Mouse (Mus musculus) hindbrain, embryonic 16.5 days (tissue): Measurements from ENCODE around the gene Rpl38. TPM values are rescaled to one million over a fixed set of nuclear protein-coding genes. Genes with fewer than 3 reads are reported as not detected.
"Not testable (repeated sequence)": the region's sequence is repeated elsewhere in the genome, so short reads cannot be mapped to it uniquely, and the experiment has no call there.

Source experiments
- ATAC-seq: fragments of 200-750 bp; cut with Nextera tagmentation; 2 replicates; pipeline ENCODE4 v1.8.0; 2017; ENCODE audit warnings: moderate TSS enrichment, moderate library complexity
- H3K27ac ChIP-seq: fragments of 300-500 bp; sonication (generic); 2 replicates; pipeline ENCODE4 v1.5.1; 2014; ENCODE audit warnings: low read depth, mild to moderate bottlenecking, control low read depth, low read length, moderate library complexity
- H3K27me3 ChIP-seq: fragments of 300-500 bp; sonication (generic); replicated peaks from 2 replicates; pipeline ENCODE4 v1.6.1; 2014; ENCODE audit warnings: low read length; ENCODE audit not compliant: control insufficient read depth, insufficient read depth
- H3K36me3 ChIP-seq: fragments of 300-500 bp; sonication (generic); 2 replicates; pipeline ENCODE4 v1.6.1; 2014; ENCODE audit warnings: mild to moderate bottlenecking, low read length, moderate library complexity, mixed read lengths; ENCODE audit not compliant: control insufficient read depth, insufficient read depth
- H3K4me1 ChIP-seq: fragments of 300-500 bp; sonication (generic); 2 replicates; pipeline ENCODE4 v1.6.1; 2014; ENCODE audit warnings: low read depth, low read length; ENCODE audit not compliant: control insufficient read depth, insufficient read depth
- H3K4me2 ChIP-seq: fragments of 300-500 bp; sonication (generic); 2 replicates; pipeline ENCODE4 v1.6.1; 2014; ENCODE audit warnings: mild to moderate bottlenecking, low read length, control low read depth, moderate library complexity
- H3K4me3 ChIP-seq: fragments of 300-500 bp; sonication (generic); 2 replicates; pipeline ENCODE4 v1.5.1; 2014; ENCODE audit warnings: mild to moderate bottlenecking, low read length, control low read depth, moderate library complexity
- H3K9ac ChIP-seq: fragments of 300-500 bp; sonication (generic); 2 replicates; pipeline ENCODE4 v1.6.1; 2014; ENCODE audit warnings: low read depth, mild to moderate bottlenecking, control low read depth, low read length, moderate library complexity
- H3K9me3 ChIP-seq: fragments of 300-500 bp; sonication (generic); 2 replicates; pipeline ENCODE4 v1.6.1; 2014; ENCODE audit warnings: mild to moderate bottlenecking, low read length, moderate library complexity; ENCODE audit not compliant: control insufficient read depth
- whole genome bisulfite sequencing: fragments of 180-500 bp; shearing (Covaris S2); extraction: QIAGEN DNeasy Blood & Tissue Kit; methylation state at CpG from one replicate; pipeline ENCODE4 v1.1.7; 2014; 5-methylcytosine and 5-hydroxymethylcytosine counted together
- polyA plus RNA-seq: library from polyadenylated mRNA; unstranded; fragments of >200 nt; fragmentation: Nextera tagmentation; extraction: Ambion mirVana; gene quantifications from 2 replicates; pipeline ENCODE4 v1.2.1, GENCODE M21; 2015

Gene Rpl38
- polyA plus RNA-seq, 1 experiment from 2014 or later = 578 TPM

GRCm38 (mm10) chr11:114665463-114665862 lies 2.9 kb upstream of the Rpl38 start:
- Histone ChIP-seq H3K27me3 (0 out of 2 replicates have a peak, but pooled peaks cover 2% of the 10 kb centered on the region), H3K36me3 (no peaks in the 10 kb centered on the region)

GRCm38 (mm10) chr11:114666786-114667185 lies 1.5 kb upstream of the Rpl38 start:
- Histone ChIP-seq H3K4me3 (no peak overlapping the region), H3K9me3 (no peaks in the 10 kb centered on the region), H3K27me3 (0 out of 2 replicates have a peak, but pooled peaks cover 2% of the 10 kb centered on the region), H3K4me1 (peaks cover 20% of the 10 kb centered on the region), H3K36me3 (peaks cover 11% of the 10 kb centered on the region), H3K9ac (no peak overlapping the region), H3K4me2 (no peak overlapping the region), H3K27ac (no peak overlapping the region)
- WGBS = 13% methylated on average over 13 of the region's 13 CpGs
- no peak for ATAC-seq

More at GRCm38 (mm10) chr11:114665463-114665862, 2.9 kb upstream of the Rpl38 start:
- Histone ChIP-seq H3K9ac (no peak overlapping the region), H3K27ac (no peak overlapping the region), H3K4me1 (peaks cover 13% of the 10 kb centered on the region), H3K9me3 (no peaks in the 10 kb centered on the region), H3K4me3 (no peak overlapping the region), H3K4me2 (no peak overlapping the region)
- no peak for ATAC-seq
- WGBS = 85% methylated on average over 2 of the region's 2 CpGs

GRCm38 (mm10) chr11:114667236-114667931 lies 940 bp upstream of the Rpl38 start:
- Histone ChIP-seq H3K27me3 (0 out of 2 replicates have a peak, but pooled peaks cover 2% of the 10 kb centered on the region), H3K4me2 (no peak overlapping the region), H3K4me1 (peaks cover 20% of the 10 kb centered on the region), H3K9ac (no peak overlapping the region), H3K4me3 (no peak overlapping the region), H3K27ac (no peak overlapping the region), H3K9me3 (no peaks in the 10 kb centered on the region), H3K36me3 (peaks cover 17% of the 10 kb centered on the region)
- no peak for ATAC-seq
- WGBS = 53% methylated on average over 17 of the region's 18 CpGs

- WGBS = 24% methylated on average over 11 of the region's 11 CpGs
- H3K9ac ChIP-seq, H3K4me3 ChIP-seq, H3K4me2 ChIP-seq, H3K9me3 ChIP-seq, ATAC-seq, H3K27ac ChIP-seq, H3K27me3 ChIP-seq: not testable (repeated sequence)
- Histone ChIP-seq H3K36me3 (peaks cover 20% of the 10 kb centered on the region), H3K4me1 (peaks cover 20% of the 10 kb centered on the region)
Measured at GRCm38 (mm10) chr11:114667932-114668285, 415 bp upstream of the Rpl38 start.

- Histone ChIP-seq H3K9me3 (no peaks in the 10 kb centered on the region), H3K4me2 (peak overlapping the region; percentile 97), H3K27ac (peak overlapping the region; percentile 91), H3K27me3 (0 out of 2 replicates have a peak, but pooled peaks cover 2% of the 10 kb centered on the region), H3K4me1 (peaks cover 20% of the 10 kb centered on the region), H3K4me3 (peak overlapping the region; percentile 93), H3K9ac (peak overlapping the region; percentile 91), H3K36me3 (peaks cover 25% of the 10 kb centered on the region)
- WGBS = under 1% methylated on average over 60 of the region's 60 CpGs
- ATAC-seq = peak; percentile 79
Measured at GRCm38 (mm10) chr11:114668741-114669623, 658 bp downstream of the Rpl38 start.

- peak overlapping the region; percentile 91 for H3K9ac ChIP-seq
- peaks cover 20% of the 10 kb centered on the region for H3K4me1 ChIP-seq
- H3K27ac ChIP-seq = peak overlapping the region; percentile 91
- 22% methylated on average over 12 of the region's 12 CpGs for WGBS
- H3K4me3 ChIP-seq = peak overlapping the region; percentile 93
- 0 out of 2 replicates have a peak, but pooled peaks cover 2% of the 10 kb centered on the region for H3K27me3 ChIP-seq
- peak overlapping the region; percentile 97 for H3K4me2 ChIP-seq
- no peak for ATAC-seq
- peaks cover 25% of the 10 kb centered on the region for H3K36me3 ChIP-seq
- H3K9me3 ChIP-seq = no peaks in the 10 kb centered on the region
Measured at GRCm38 (mm10) chr11:114669651-114670168, 1.4 kb downstream of the Rpl38 start.

- H3K4me1 ChIP-seq = peaks cover 32% of the 10 kb centered on the region
- H3K9me3 ChIP-seq = no peaks in the 10 kb centered on the region
- H3K9ac ChIP-seq = no peak overlapping the region
- WGBS = 93% methylated on average over 5 of the region's 5 CpGs
- H3K27me3 ChIP-seq = peaks cover 5% of the 10 kb centered on the region
- no peak for ATAC-seq
- H3K4me3 ChIP-seq = no peak overlapping the region
- peaks cover 25% of the 10 kb centered on the region for H3K36me3 ChIP-seq
- no peak overlapping the region for H3K27ac ChIP-seq
- H3K4me2 ChIP-seq = no peak overlapping the region
Measured at GRCm38 (mm10) chr11:114671147-114671546, 2.8 kb downstream of the Rpl38 start.

GRCm38 (mm10) chr11:114672794-114673718 lies 4.7 kb downstream of the Rpl38 start:
- no peak overlapping the region for H3K4me3 ChIP-seq
- H3K9me3 ChIP-seq = no peaks in the 10 kb centered on the region
- WGBS = 58% methylated on average over 9 of the region's 9 CpGs
- H3K4me1 ChIP-seq = peaks cover 37% of the 10 kb centered on the region
- no peak overlapping the region for H3K4me2 ChIP-seq
- peaks cover 10% of the 10 kb centered on the region for H3K27me3 ChIP-seq
- 0 out of 2 replicates have a peak, but pooled peaks have one; percentile 4 for ATAC-seq
- no peak overlapping the region for H3K9ac ChIP-seq
- H3K27ac ChIP-seq = no peak overlapping the region
- peaks cover 25% of the 10 kb centered on the region for H3K36me3 ChIP-seq
